Mouse (Mus musculus) liver, postnatal 0 days (tissue): Measurements from ENCODE around the gene Zfp536. TPM values are rescaled to one million over a fixed set of nuclear protein-coding genes. Genes with fewer than 3 reads are reported as not detected.

Experiments
- ATAC-seq: fragments of 200-750 bp; cut with Nextera tagmentation; 2 replicates; pipeline ENCODE4 v1.8.0; 2017; ENCODE audit warnings: mild to moderate bottlenecking, moderate library complexity
- DNase-seq: peaks from one replicate; pipeline ENCODE4 v3.0.0-alpha.2; 2016
- H3K27ac ChIP-seq: fragments of 300-500 bp; sonication (generic); 2 replicates; pipeline ENCODE4 v1.5.1; 2014; ENCODE audit warnings: antibody characterized with exemption, moderate library complexity, mild to moderate bottlenecking, low read depth
- H3K27me3 ChIP-seq: fragments of 300-500 bp; sonication (generic); 2 replicates; pipeline ENCODE4 v1.6.1; 2014; ENCODE audit warnings: low read length, control low read depth, mixed read lengths; ENCODE audit not compliant: insufficient read depth
- H3K36me3 ChIP-seq: fragments of 300-500 bp; sonication (generic); replicated peaks from 2 replicates; pipeline ENCODE4 v1.6.1; 2014; ENCODE audit warnings: mild to moderate bottlenecking, control low read depth, low read length, moderate library complexity, mixed read lengths; ENCODE audit not compliant: insufficient read depth
- H3K4me1 ChIP-seq: fragments of 300-500 bp; sonication (generic); 2 replicates; pipeline ENCODE4 v1.6.1; 2014; ENCODE audit warnings: antibody characterized with exemption, mild to moderate bottlenecking, control low read depth; ENCODE audit not compliant: insufficient read depth
- H3K4me2 ChIP-seq: fragments of 300-500 bp; sonication (generic); 2 replicates; pipeline ENCODE4 v1.6.1; 2014; ENCODE audit warnings: low read depth, mild to moderate bottlenecking, low read length, moderate library complexity, mixed read lengths
- H3K4me3 ChIP-seq: fragments of 300-500 bp; sonication (generic); 2 replicates; pipeline ENCODE4 v1.5.1; 2014; ENCODE audit warnings: low read depth, low read length
- H3K9ac ChIP-seq: fragments of 300-500 bp; sonication (generic); replicated peaks from 2 replicates; pipeline ENCODE4 v1.6.1; 2014; ENCODE audit warnings: mild to moderate bottlenecking, moderate library complexity
- H3K9me3 ChIP-seq: fragments of 300-500 bp; sonication (generic); 2 replicates; pipeline ENCODE4 v1.6.1; 2016; ENCODE audit warnings: mild to moderate bottlenecking, control low read depth, low read length, mixed read lengths
- CTCF ChIP-seq: sonication (generic); IDR thresholded peaks from 2 replicates; pipeline ENCODE4 v1.5.1; 2016; ENCODE audit warnings: antibody characterized with exemption, low read depth
- EP300 ChIP-seq: IDR thresholded peaks from 2 replicates; pipeline ENCODE4 v1.6.1; 2016; ENCODE audit warnings: antibody characterized with exemption, low read depth, mild to moderate bottlenecking
- WGBS: fragments of 180-500 bp; shearing (Covaris S2); extraction: QIAGEN DNeasy Blood & Tissue Kit; methylation state at CpG from one replicate; pipeline ENCODE4 v1.1.7; 2014; ENCODE audit not compliant: insufficient replicate concordance; 5-methylcytosine and 5-hydroxymethylcytosine counted together
- polyA plus RNA-seq: library from polyadenylated mRNA; unstranded; fragments of >200 nt; fragmentation: Nextera tagmentation; extraction: Ambion mirVana; gene quantifications from 2 replicates; pipeline ENCODE4 v1.2.1, GENCODE M21; 2015

The Zfp536 gene
- polyA plus RNA-seq, 1 experiment from 2014 or later, result not detected

DNA sequence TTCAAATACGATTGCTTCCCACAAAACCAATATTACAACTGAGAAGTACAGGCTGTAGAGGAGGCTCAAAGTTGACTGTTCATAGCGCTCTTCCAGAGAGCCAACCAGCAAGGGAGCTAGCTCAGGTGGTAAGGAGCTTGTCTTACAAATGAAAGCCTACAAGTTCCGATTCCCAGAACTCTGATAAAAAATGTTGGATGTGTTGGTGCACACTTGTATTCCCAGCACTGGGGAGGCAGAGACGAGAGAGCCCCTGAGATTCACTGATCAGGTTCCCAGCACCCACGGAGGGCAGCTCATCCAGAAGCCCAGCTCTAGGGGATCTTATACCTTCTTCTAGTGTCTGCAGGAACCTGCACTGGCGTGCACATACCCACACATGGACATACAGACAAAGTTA is 179.9 kb downstream of the Zfp536 start:
- WGBS, result 74% methylated on average over 6 of the region's 6 CpGs
- H3K4me1 ChIP-seq, result no peaks in the 10 kb centered on the region
- H3K9ac ChIP-seq, result no peak overlapping the region
- no peak overlapping the region for H3K4me2 ChIP-seq
- no peak overlapping the region for H3K4me3 ChIP-seq
- ATAC-seq, result no peak
- DNase-seq, result no peak
- H3K27ac ChIP-seq, result no peak overlapping the region
- TF ChIP-seq EP300 (no peak), CTCF (no peak)
- no peaks in the 10 kb centered on the region for H3K9me3 ChIP-seq
- no peaks in the 10 kb centered on the region for H3K27me3 ChIP-seq
- H3K36me3 ChIP-seq, result no peaks in the 10 kb centered on the region

DNA sequence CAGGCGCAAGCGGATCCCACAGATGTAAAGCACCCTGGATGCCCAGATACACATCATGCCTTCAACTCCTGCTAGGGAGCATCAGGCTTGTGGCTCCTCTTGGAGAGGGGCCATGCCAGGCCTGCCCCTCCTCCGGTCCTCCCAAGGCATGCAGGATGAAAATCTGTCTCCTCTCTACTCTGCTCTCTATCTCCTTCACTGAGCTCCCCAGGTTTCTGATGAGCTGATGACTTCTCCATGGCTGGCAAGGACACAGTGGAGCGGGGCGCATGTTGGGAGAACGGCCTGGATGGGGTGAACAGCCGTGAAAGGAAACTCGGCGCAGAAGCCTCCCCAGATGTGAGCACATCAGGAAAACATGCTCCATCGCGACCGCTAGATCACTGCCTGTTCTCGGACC is 186.7 kb downstream of the Zfp536 start:
- no peaks in the 10 kb centered on the region for H3K9me3 ChIP-seq
- WGBS, result 78% methylated on average over 13 of the region's 13 CpGs
- H3K36me3 ChIP-seq, result no peaks in the 10 kb centered on the region
- no peak overlapping the region for H3K27ac ChIP-seq
- DNase-seq (no peak), ATAC-seq (no peak)
- no peak overlapping the region for H3K4me2 ChIP-seq
- H3K4me3 ChIP-seq, result no peak overlapping the region
- H3K9ac ChIP-seq, result no peak overlapping the region
- no peaks in the 10 kb centered on the region for H3K4me1 ChIP-seq
- TF ChIP-seq EP300 (no peak), CTCF (no peak)
- no peaks in the 10 kb centered on the region for H3K27me3 ChIP-seq

DNA sequence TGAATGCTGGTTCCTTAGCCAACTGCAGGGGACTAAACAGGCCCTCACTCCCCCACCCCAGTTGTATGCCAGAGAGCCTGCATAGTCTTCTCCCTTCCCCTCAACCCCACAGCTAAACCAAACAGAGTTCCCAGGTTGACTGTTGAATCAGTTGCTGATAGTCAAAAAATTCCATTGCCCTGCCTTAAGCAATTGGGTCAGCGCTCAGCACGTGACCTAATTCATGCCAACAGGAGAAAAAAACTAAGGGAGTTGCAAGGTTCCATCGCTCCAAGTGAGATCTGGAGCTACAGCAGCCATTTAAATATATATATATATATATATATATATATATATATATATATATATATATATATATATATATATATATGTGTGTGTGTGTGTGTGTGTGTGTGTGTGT is 192.2 kb downstream of the Zfp536 start:
- H3K36me3 ChIP-seq, result no peaks in the 10 kb centered on the region
- H3K27ac ChIP-seq, result no peak overlapping the region
- H3K4me3 ChIP-seq, result no peak overlapping the region
- DNase-seq (no peak), ATAC-seq (no peak)
- H3K27me3 ChIP-seq, result no peaks in the 10 kb centered on the region
- WGBS, result 72% methylated on average over 3 of the region's 3 CpGs
- no peak overlapping the region for H3K4me2 ChIP-seq
- no peak overlapping the region for H3K9ac ChIP-seq
- no peak for TF ChIP-seq CTCF
- no peak for TF ChIP-seq EP300
- H3K9me3 ChIP-seq, result no peaks in the 10 kb centered on the region
- H3K4me1 ChIP-seq, result no peaks in the 10 kb centered on the region

DNA sequence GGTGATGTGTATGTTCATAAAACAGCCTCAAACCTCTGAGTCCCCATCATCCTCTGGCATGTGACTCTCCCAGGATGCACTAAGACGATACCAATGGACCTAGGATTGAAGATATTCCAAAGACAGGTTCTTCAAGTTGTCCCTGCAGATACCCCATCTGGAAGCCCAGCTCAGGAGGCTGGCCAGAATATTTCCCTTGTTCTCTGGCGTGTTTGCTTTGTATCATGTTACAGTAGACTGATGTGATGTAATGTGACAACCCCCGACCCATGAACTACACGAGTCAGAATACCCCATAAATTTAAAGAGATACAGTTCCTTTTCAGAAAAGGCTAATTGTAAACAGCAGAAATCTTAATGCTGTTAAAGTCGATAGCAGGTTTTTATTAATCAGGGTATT is 192.9 kb downstream of the Zfp536 start:
- Histone ChIP-seq H3K27me3 (no peaks in the 10 kb centered on the region), H3K9ac (no peak overlapping the region), H3K27ac (no peak overlapping the region), H3K9me3 (no peaks in the 10 kb centered on the region), H3K4me1 (no peaks in the 10 kb centered on the region), H3K36me3 (no peaks in the 10 kb centered on the region), H3K4me2 (no peak overlapping the region), H3K4me3 (no peak overlapping the region)
- no peak for ATAC-seq
- no peak for DNase-seq
- 50% methylated on average over 5 of the region's 5 CpGs for WGBS
- TF ChIP-seq EP300 (no peak), CTCF (no peak)

DNA sequence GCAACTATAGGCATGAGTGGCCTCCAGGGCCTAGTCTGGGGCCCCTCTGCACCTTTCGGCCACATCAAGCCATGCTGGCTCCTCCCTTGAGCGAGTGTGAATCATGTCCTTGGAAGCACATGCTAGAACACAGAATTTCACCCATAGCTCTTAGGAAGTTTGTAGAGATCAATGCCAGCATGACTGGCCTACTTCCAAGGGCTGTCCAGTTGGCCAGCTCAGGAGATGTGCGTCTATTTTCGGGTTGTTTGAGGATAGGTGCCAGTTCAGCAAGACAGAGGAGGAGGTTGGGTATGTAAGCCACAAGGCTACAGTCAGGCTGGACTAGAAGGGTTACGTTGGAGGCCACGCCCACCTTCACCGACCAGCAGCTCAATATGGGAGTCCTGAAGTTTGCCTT is 201.4 kb downstream of the Zfp536 start:
- H3K36me3 ChIP-seq, result no peaks in the 10 kb centered on the region
- H3K27ac ChIP-seq, result no peak overlapping the region
- ATAC-seq (no peak), DNase-seq (no peak)
- TF ChIP-seq EP300, result no peak
- TF ChIP-seq CTCF, result no peak
- 80% methylated on average over 7 of the region's 7 CpGs for WGBS
- H3K4me3 ChIP-seq, result no peak overlapping the region
- no peaks in the 10 kb centered on the region for H3K9me3 ChIP-seq
- no peaks in the 10 kb centered on the region for H3K4me1 ChIP-seq
- H3K4me2 ChIP-seq, result no peak overlapping the region
- no peak overlapping the region for H3K9ac ChIP-seq
- H3K27me3 ChIP-seq, result no peaks in the 10 kb centered on the region

DNA sequence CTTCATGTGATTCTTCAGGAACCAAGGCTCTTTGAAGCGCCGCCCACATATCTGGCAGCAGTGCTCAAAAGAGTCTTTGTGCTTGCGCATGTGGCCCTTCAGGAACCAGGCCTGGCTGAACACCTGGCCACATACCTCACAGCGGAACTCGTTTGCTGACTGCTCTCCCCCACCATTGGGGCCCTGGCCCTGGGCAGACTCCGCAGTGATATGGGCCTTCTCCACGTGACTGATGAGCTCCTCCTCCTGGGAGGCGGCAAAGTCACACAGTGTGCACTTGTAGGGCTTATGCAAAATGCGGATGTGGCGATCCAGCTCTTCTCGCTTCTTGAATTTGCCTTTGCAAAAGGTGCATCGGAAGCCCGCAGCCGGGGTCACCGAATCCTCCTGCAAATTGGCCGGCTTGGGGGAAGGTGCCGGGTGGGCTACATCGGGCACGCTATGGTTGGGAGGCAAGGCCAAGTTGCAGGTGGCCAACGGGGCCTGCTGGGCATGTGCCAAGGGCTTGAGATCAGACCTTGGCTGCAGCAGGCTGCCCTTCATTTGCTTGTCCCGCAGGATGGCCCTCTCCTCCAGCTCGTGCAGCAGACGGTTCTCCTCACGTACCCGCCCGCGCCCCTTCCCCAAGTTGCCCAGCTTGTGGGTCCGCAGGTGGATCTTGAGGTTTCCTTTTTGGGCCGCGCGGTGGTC is 204.5 kb downstream of the Zfp536 start:
- Histone ChIP-seq H3K27ac (no peak overlapping the region), H3K4me3 (no peak overlapping the region), H3K36me3 (no peaks in the 10 kb centered on the region), H3K27me3 (no peaks in the 10 kb centered on the region), H3K4me1 (no peaks in the 10 kb centered on the region), H3K4me2 (no peak overlapping the region), H3K9ac (no peak overlapping the region), H3K9me3 (no peaks in the 10 kb centered on the region)
- ATAC-seq (no peak), DNase-seq (no peak)
- TF ChIP-seq CTCF (no peak), EP300 (no peak)
- WGBS, result 67% methylated on average over 31 of the region's 31 CpGs
